8 mouse cellular contexts compared by ENCODE assay signal in the genomic region with DNA sequence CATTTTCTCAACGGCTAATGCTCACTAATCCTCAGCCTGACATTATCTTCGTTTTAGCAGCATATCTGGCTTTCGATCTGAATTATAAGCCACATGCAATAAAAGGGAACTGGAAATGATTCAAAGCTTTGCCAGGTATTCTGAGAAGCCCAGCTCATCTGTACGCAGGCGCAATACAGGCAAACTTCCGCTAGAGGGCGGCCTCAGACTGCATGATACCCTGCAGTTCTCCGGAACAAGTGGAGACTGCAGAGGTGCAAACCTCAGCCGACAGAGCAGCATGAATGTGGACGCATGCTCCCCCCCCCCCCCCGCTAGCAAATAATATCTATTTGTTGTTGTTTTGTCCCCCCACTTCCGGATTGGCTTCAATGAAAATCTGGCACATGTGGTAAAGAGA.
A peak's percentile ranks its signal among the peaks of the same experiment; 100 is the strongest.
DNase-seq lines count a peak whose midpoint lies in the region; ATAC-seq and TF ChIP-seq lines count a peak whose summit lies in the region.

No protein-coding gene starts in this region.

- 0 out of 2 replicates have a peak, but pooled peaks have one; percentile 42 for ATAC-seq in erythroid progenitor cell, adult 5-6 weeks (replicated peaks; ENCODE audit: low FRiP score, poor library complexity, severe bottlenecking)
- ATAC-seq in heart, embryonic 11.5 days (replicated peaks; ENCODE audit: insufficient number of reproducible peaks, low FRiP score, low TSS enrichment), result no peak
- peak; percentile 76 for ATAC-seq in kidney, embryonic 16.5 days (ENCODE audit: low FRiP score, low TSS enrichment)

- TF ChIP-seq POLR2A in myocyte (IDR thresholded peaks at IDR 0.05; ENCODE audit: insufficient read length, low read depth), result no peak

- H3K9me3 ChIP-seq in heart, embryonic 11.5 days (replicated peaks; ENCODE audit: control insufficient read depth, low read length), result no peaks in the 10 kb centered on the region
- no peaks in the 10 kb centered on the region for H3K9me3 ChIP-seq in kidney, embryonic 16.5 days (ENCODE audit: low read length)

- peak overlapping the region; percentile 15; the same call in 1 of the 2 replicates for H3K4me3 ChIP-seq in heart, embryonic 11.5 days (ENCODE audit: low read depth, low read length)
- peak overlapping the region; percentile 21 for H3K4me3 ChIP-seq in kidney, embryonic 16.5 days (ENCODE audit: low read length)
- H3K4me3 ChIP-seq in myocyte, result no peak overlapping the region

- no peak overlapping the region for H3K27ac ChIP-seq in heart, embryonic 11.5 days (ENCODE audit: low read depth, low read length)
- peak overlapping the region; percentile 17 for H3K27ac ChIP-seq in kidney, embryonic 16.5 days (ENCODE audit: low read length)

- no peaks in the 10 kb centered on the region for H3K4me1 ChIP-seq in heart, embryonic 11.5 days (ENCODE audit: control insufficient read depth, insufficient read depth, low read length)
- H3K4me1 ChIP-seq in kidney, embryonic 16.5 days (ENCODE audit: insufficient read depth, low read length), result peaks cover 16% of the 10 kb centered on the region

- H3ac ChIP-seq in myocyte (ENCODE audit: control insufficient read depth, insufficient read length), result no peak overlapping the region

- no peaks in the 10 kb centered on the region for H3K79me2 ChIP-seq in myocyte (ENCODE audit: control insufficient read depth, insufficient read depth)

- WGBS in heart, embryonic 11.5 days (ENCODE audit: insufficient replicate concordance), result 2% methylated on average over 12 of the region's 12 CpGs
- 1% methylated on average over 11 of the region's 12 CpGs for WGBS in kidney, embryonic 16.5 days

- H3K4me2 ChIP-seq in heart, embryonic 11.5 days, result peak overlapping the region; percentile 50
- peak overlapping the region; percentile 49 for H3K4me2 ChIP-seq in kidney, embryonic 16.5 days (replicated peaks; ENCODE audit: low read depth, low read length)
- H3K4me2 ChIP-seq in myocyte (ENCODE audit: low read depth), result peak overlapping the region; percentile 45

- no peaks in the 10 kb centered on the region for H3K36me3 ChIP-seq in heart, embryonic 11.5 days (ENCODE audit: control insufficient read depth, insufficient read depth, low read length)
- H3K36me3 ChIP-seq in kidney, embryonic 16.5 days (ENCODE audit: insufficient read depth, low read length), result no peaks in the 10 kb centered on the region
- no peaks in the 10 kb centered on the region for H3K36me3 ChIP-seq in myocyte (ENCODE audit: control insufficient read depth, insufficient read depth)

- no peak overlapping the region for H3K9ac ChIP-seq in heart, embryonic 11.5 days (ENCODE audit: low read depth, low read length)
- H3K9ac ChIP-seq in kidney, embryonic 16.5 days (replicated peaks; ENCODE audit: low read length), result 0 out of 2 replicates have a peak overlapping the region, but pooled peaks have one; percentile 37

- peaks cover 2% of the 10 kb centered on the region; the same call in 1 of the 2 replicates for H3K27me3 ChIP-seq in heart, embryonic 11.5 days (ENCODE audit: control insufficient read depth, insufficient read depth, low read length)
- no peaks in the 10 kb centered on the region for H3K27me3 ChIP-seq in kidney, embryonic 16.5 days (ENCODE audit: insufficient read depth, low read length)
- no peaks in the 10 kb centered on the region for H3K27me3 ChIP-seq in myocyte (ENCODE audit: control insufficient read depth, insufficient read depth, insufficient read length)

- peak; percentile 83 for DNase-seq in CD4-positive, CD25-positive, alpha-beta regulatory T cell, adult 2 months (ENCODE audit: low read depth, low spot score)
- DNase-seq in brain, embryonic 18.5 days (ENCODE audit: low read depth, low spot score), result peak; percentile 60
- DNase-seq in liver, result peak; percentile 82
- DNase-seq in spleen, postnatal 4 days (ENCODE audit: low spot score in 2 of 2), result peak; percentile 58 to 86

TF ChIP-seq in myocyte, 11 proteins besides CTCF, POLR2A, EP300 and RAD21:
- TF ChIP-seq MYOG (IDR thresholded peaks at IDR 0.05; ENCODE audit: control insufficient read depth in 1 of 3, insufficient read depth in 1 of 3, insufficient read length in 2 of 3, low read depth in 2 of 3) (no peak), REST (IDR thresholded peaks at IDR 0.05; ENCODE audit: insufficient read depth, insufficient read length) (no peak), CEBPB (IDR thresholded peaks at IDR 0.05; ENCODE audit: insufficient read depth, poor library complexity, severe bottlenecking) (no peak), E2F4 (IDR thresholded peaks at IDR 0.05; ENCODE audit: insufficient read depth) (no peak), MYOD1 (IDR thresholded peaks at IDR 0.05; ENCODE audit: control insufficient read depth in 1 of 3, insufficient read length in 2 of 3, low read depth in 2 of 3) (no peak), SRF (IDR thresholded peaks at IDR 0.05; ENCODE audit: control insufficient read depth, insufficient read length, low read depth) (no peak), TCF3 (IDR thresholded peaks at IDR 0.05; ENCODE audit: insufficient read length, low read depth) (no peak), USF1 (IDR thresholded peaks at IDR 0.05; ENCODE audit: low read depth) (no peak), MAX (IDR thresholded peaks at IDR 0.05; ENCODE audit: low read depth) (no peak), TCF12 (IDR thresholded peaks at IDR 0.05; ENCODE audit: insufficient read depth, poor library complexity, severe bottlenecking) (no peak), POLR2AphosphoS2 (IDR thresholded peaks at IDR 0.05; ENCODE audit: insufficient read length, low read depth) (no peak)
